Mouse (Mus musculus) liver, embryonic 11.5 days (tissue): Measurements from ENCODE around the gene Syngr2. TPM values are rescaled to one million over a fixed set of nuclear protein-coding genes. Genes with fewer than 3 reads are reported as not detected.

Source experiments
- ATAC-seq: fragments of 200-750 bp; cut with Nextera tagmentation; replicated peaks from 2 replicates; pipeline ENCODE4 v1.8.0; 2017; ENCODE audit warnings: moderate number of reproducible peaks, mild to moderate bottlenecking, moderate TSS enrichment, moderate library complexity; ENCODE audit not compliant: low FRiP score
- DNase-seq: peaks from one replicate; pipeline ENCODE4 v3.0.0-alpha.2; 2017; ENCODE audit warnings: low spot score
- H3K27ac ChIP-seq: fragments of 300-500 bp; sonication (generic); 2 replicates; pipeline ENCODE4 v1.5.1; 2014; ENCODE audit warnings: mild to moderate bottlenecking, low read depth, low read length, control low read depth
- H3K27me3 ChIP-seq: fragments of 300-500 bp; sonication (generic); replicated peaks from 2 replicates; pipeline ENCODE4 v1.6.1; 2014; ENCODE audit warnings: low read length, mixed read lengths; ENCODE audit not compliant: control insufficient read depth, insufficient read depth
- H3K36me3 ChIP-seq: fragments of 300-500 bp; sonication (generic); 2 replicates; pipeline ENCODE4 v1.6.1; 2014; ENCODE audit warnings: mild to moderate bottlenecking, low read length, moderate library complexity, mixed read lengths; ENCODE audit not compliant: control insufficient read depth, insufficient read depth
- H3K4me1 ChIP-seq: fragments of 300-500 bp; sonication (generic); replicated peaks from 2 replicates; pipeline ENCODE4 v1.6.1; 2014; ENCODE audit warnings: low read length, mixed read lengths; ENCODE audit not compliant: control insufficient read depth, insufficient read depth
- H3K4me2 ChIP-seq: fragments of 300-500 bp; sonication (generic); 2 replicates; pipeline ENCODE4 v1.6.1; 2014; ENCODE audit warnings: mild to moderate bottlenecking, control low read depth, moderate library complexity
- H3K4me3 ChIP-seq: fragments of 300-500 bp; sonication (generic); 2 replicates; pipeline ENCODE4 v1.5.1; 2014; ENCODE audit warnings: low read depth, low read length, control low read depth
- H3K9ac ChIP-seq: fragments of 300-500 bp; sonication (generic); 2 replicates; pipeline ENCODE4 v1.6.1; 2014; ENCODE audit warnings: low read depth, low read length, control low read depth
- H3K9me3 ChIP-seq: fragments of 300-500 bp; sonication (generic); 2 replicates; pipeline ENCODE4 v1.6.1; 2016; ENCODE audit warnings: low read length, inconsistent platforms, mixed read lengths; ENCODE audit not compliant: control insufficient read depth
- WGBS: fragments of 180-500 bp; shearing (Covaris S2); extraction: QIAGEN DNeasy Blood & Tissue Kit; methylation state at CpG from one replicate; pipeline ENCODE4 v1.1.7; 2014; 5-methylcytosine and 5-hydroxymethylcytosine counted together
- polyA plus RNA-seq: library from polyadenylated mRNA; unstranded; fragments of >200 nt; fragmentation: Nextera tagmentation; extraction: Ambion mirVana; gene quantifications from 2 replicates; pipeline ENCODE4 v1.2.1, GENCODE M21; 2014

The Syngr2 gene
- 92.1 and 99.4 TPM in 2 replicates for polyA plus RNA-seq

DNA sequence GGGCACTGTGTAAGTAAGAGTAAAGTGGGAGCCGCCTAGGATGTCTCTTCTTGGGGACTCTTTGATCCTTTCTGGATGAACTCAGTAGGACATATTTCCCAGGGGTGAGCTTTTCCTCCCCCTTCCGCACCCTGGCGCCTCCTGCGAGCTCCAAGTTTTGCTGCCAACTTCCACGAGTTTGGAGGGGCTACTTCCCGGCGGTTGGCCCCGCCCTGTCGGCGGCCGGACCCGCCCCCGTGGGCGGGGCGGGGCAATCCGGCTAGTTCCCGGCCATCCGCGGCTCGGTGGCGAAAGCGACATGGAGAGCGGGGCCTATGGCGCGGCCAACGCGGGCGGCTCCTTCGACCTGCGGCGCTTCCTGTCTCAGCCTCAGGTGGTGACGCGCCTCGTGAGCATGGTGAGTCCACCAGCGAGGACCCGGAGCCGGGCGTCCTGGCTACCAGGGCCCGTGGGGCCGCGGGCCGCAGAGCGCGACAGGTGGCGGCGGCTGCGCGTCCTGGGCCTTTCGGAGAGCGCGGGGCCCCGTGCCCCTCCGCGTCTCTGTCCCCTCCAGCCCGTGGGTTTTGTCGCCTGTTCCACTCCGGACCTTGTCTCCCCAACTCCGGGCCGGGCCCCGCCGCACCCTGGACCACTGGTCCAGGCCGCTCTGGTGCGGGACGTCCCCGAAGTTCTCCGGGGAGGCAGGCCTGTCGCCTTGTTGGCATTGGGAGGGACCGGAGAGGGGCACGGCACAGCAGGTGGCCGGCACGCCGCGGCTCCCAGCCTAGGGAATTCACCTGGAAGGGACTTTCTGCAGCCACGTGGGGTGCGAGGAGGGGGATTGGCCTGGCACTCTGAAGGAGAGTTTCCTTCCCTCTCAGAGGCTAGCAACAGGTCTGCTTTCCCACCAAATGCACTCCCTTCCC lies at the start of gene Syngr2, which contains the start of gene Gm20708:
Syngr2 (plus strand) TSS at position 262 of the 905 bp plus-strand sequence.
Gm20708 (plus strand) TSS at position 262 of the 905 bp plus-strand sequence.
- H3K36me3 ChIP-seq = peaks cover 25% of the 10 kb centered on the region
- H3K4me2 ChIP-seq = peak within 1 kb of the TSS; percentile 99
- H3K27me3 ChIP-seq = no peaks in the 10 kb centered on the region
- DNase-seq (peak; percentile 86), ATAC-seq (peak; percentile 75)
- H3K9ac ChIP-seq = peak within 1 kb of the TSS; percentile 98
- H3K4me3 ChIP-seq = peak within 1 kb of the TSS; percentile 98
- peak within 1 kb of the TSS; percentile 92 for H3K27ac ChIP-seq
- under 1% methylated on average over 75 of the region's 75 CpGs for WGBS
- H3K9me3 ChIP-seq = no peaks in the 10 kb centered on the region
- peaks cover 22% of the 10 kb centered on the region for H3K4me1 ChIP-seq

- ATAC-seq (no peak), DNase-seq (no peak)
- WGBS = 91% methylated on average over 26 of the region's 26 CpGs
- H3K27ac ChIP-seq = no peak overlapping the region
- no peaks in the 10 kb centered on the region for H3K9me3 ChIP-seq
- no peak overlapping the region for H3K4me2 ChIP-seq
- no peaks in the 10 kb centered on the region for H3K4me1 ChIP-seq
- no peaks in the 10 kb centered on the region for H3K27me3 ChIP-seq
- no peak overlapping the region for H3K9ac ChIP-seq
- peaks cover 43% of the 10 kb centered on the region for H3K36me3 ChIP-seq
- no peak overlapping the region for H3K4me3 ChIP-seq
These were observed 48.9 kb upstream of the Syngr2 start for GRCm38 (mm10) chr11:117760374-117761119.

DNA sequence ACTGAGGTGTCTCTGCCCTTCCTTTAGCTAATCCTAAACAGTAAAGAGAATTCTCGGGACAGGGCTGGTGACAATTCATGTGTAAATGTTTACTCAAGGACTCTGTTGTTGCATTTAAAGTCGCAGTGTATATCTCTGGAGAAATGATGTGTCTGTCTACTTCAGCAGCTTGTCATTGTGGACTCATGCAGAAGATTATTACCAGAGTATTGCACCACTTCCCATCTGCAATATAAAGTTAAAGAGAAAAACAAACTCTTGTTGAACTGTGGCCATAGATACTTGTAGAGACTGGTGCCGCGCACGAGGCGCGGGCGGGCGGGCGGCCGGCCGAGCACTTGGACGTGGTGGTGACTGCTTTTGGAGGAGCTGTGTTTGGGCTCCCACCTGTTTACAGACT lies 47.7 kb upstream of the Syngr2 start:
- Histone ChIP-seq H3K4me3 (no peak overlapping the region), H3K4me2 (no peak overlapping the region), H3K9ac (no peak overlapping the region), H3K36me3 (peaks cover 43% of the 10 kb centered on the region), H3K4me1 (no peaks in the 10 kb centered on the region), H3K9me3 (no peaks in the 10 kb centered on the region), H3K27ac (no peak overlapping the region), H3K27me3 (no peaks in the 10 kb centered on the region)
- 90% methylated on average over 13 of the region's 13 CpGs for WGBS
- no peak for ATAC-seq
- DNase-seq = no peak

DNA sequence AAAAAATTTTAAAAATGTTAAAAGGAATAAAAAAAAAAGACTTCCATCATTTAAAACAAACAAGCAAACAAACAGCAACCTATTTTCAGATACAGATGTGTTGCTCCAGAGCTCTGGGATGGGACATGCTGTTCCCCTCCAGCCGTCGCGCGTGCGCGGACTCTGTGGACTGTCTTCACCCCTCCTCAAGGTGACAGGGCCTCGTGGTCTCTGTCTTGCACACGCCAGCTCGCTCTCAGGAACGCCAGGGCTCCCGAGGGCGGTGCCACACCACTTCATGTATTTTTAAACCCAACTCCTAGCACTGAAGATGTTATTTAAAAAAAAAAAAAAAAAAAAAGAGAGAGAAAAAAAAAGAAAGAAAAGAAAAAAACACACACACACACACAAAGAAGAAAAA lies 47.2 kb upstream of the Syngr2 start:
- Histone ChIP-seq H3K9ac (no peak overlapping the region), H3K36me3 (peaks cover 44% of the 10 kb centered on the region), H3K27me3 (no peaks in the 10 kb centered on the region), H3K4me1 (no peaks in the 10 kb centered on the region), H3K9me3 (no peaks in the 10 kb centered on the region), H3K27ac (no peak overlapping the region), H3K4me3 (no peak overlapping the region), H3K4me2 (no peak overlapping the region)
- ATAC-seq (no peak), DNase-seq (no peak)
- WGBS = 86% methylated on average over 12 of the region's 12 CpGs

DNA sequence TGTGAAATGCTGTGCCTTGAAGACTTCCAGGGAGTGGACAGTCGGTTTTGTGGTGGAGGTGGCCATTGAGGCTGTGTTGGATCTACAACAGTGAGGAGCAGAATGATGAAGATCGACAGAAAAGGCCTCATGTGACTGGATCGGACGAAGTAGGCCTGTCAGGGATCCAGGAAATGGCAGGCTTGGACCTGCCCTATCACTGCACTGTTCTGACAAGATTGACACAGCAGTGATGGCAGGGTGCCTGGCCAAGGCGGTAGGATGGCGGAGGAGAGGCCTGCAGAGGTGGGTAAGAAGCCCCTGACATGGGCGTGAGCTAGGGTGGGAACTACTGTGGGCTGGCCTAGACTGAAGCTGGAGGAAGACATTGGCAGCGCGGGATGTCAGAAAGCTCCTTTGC lies 45.1 kb upstream of the Syngr2 start:
- no peak for ATAC-seq
- Histone ChIP-seq H3K36me3 (peaks cover 35% of the 10 kb centered on the region), H3K27me3 (no peaks in the 10 kb centered on the region), H3K9me3 (no peaks in the 10 kb centered on the region), H3K4me1 (no peaks in the 10 kb centered on the region), H3K4me3 (no peak overlapping the region), H3K27ac (no peak overlapping the region), H3K9ac (no peak overlapping the region), H3K4me2 (no peak overlapping the region)
- 88% methylated on average over 9 of the region's 9 CpGs for WGBS
- no peak for DNase-seq

DNA sequence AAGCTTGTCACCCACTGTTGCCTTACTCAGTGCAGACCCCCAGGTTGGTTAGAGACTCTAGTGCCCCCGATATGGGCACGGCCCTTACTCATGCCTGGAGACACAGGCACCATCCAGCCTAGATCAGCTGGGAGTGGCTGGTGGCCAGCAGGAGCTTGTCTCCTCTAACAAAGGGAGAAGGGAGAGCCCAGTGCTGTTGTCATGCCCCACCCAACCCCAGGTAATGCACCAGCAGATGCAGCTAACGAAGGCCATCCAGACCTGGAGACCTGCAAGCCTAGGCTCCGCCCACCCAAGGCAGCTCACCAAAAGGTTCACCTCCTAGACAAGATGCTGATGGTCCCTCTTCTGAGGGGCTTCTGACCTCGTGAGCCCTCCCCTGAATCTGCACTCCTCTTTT lies 44.1 kb upstream of the Syngr2 start:
- ATAC-seq (no peak), DNase-seq (no peak)
- H3K4me1 ChIP-seq = no peaks in the 10 kb centered on the region
- H3K4me2 ChIP-seq = no peak overlapping the region
- no peak overlapping the region for H3K9ac ChIP-seq
- no peaks in the 10 kb centered on the region for H3K27me3 ChIP-seq
- no peaks in the 10 kb centered on the region for H3K9me3 ChIP-seq
- peaks cover 26% of the 10 kb centered on the region for H3K36me3 ChIP-seq
- WGBS = 83% methylated on average over 5 of the region's 5 CpGs
- H3K27ac ChIP-seq = no peak overlapping the region
- H3K4me3 ChIP-seq = no peak overlapping the region

DNA sequence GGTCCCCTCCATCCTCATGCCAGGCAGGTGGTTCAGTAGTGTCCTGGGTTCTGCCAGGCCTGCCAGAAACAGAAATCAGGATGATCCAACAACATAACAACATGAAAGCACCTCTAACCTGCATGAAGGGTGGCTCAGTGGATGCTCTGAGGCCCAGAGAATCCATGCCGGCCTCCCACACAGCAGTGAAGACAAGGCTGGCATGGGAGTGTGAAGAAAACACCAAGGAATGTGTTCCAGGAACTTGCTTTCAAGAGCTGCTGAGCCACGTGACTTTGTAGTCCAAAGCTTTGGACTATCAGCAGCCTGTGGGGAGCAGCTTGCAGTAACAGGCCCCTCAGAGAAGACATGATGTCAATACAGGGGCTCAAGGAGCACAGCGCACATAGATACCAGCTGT lies 43.2 kb upstream of the Syngr2 start:
- Histone ChIP-seq H3K27ac (no peak overlapping the region), H3K27me3 (no peaks in the 10 kb centered on the region), H3K9me3 (no peaks in the 10 kb centered on the region), H3K9ac (no peak overlapping the region), H3K4me1 (no peaks in the 10 kb centered on the region), H3K36me3 (peaks cover 21% of the 10 kb centered on the region), H3K4me3 (no peak overlapping the region), H3K4me2 (no peak overlapping the region)
- whole genome bisulfite sequencing = 89% methylated on average over 3 of the region's 3 CpGs
- DNase-seq (no peak), ATAC-seq (no peak)

DNA sequence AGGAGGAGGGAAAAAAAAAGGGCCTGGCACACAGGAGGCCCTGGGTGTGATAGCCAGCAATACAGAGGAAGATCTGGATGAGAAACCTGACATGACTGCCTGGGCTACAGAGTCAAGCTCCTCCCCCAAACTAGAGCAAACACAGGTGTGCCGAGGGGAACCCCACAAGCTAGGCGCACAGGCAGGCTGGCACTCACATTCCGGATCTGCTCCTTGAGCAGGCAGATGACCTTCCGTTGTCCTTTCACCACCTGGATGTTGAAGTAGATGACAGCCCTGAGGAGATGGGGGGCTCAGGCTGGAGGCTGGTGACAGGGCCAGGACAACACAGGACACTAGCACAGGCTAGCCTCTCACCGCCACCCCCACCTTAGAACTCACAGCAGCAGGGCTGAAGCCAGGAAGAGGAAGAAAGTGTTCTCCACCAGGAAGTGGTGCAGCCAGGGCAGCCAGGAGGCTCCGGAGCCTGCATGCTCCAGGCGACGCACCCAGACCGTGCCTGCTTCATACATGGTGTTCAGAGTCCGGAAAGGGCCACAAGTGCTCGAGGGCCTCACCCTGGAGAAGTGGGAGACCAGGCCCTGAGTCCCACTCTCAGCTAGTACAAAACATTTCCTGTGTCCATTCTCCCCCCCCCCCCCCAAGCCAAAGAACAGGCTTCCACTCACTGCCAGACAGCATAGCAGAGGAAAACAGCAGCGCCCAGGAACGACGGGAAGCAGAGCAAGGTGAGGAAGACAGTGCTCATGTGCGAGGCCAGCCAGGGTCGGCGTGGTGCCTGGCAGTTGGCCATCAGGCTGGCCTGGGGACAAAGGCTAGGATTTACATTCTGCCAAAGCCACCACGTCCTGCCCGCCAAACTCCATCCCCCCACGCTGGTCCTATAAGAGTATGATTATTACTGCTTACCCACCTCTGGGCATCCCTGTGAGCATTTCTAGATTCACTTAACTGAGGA lies 40.5 kb upstream of the Syngr2 start:
- H3K9ac ChIP-seq = no peak overlapping the region
- H3K4me2 ChIP-seq = no peak overlapping the region
- no peak overlapping the region for H3K27ac ChIP-seq
- no peaks in the 10 kb centered on the region for H3K9me3 ChIP-seq
- no peaks in the 10 kb centered on the region for H3K27me3 ChIP-seq
- WGBS = 85% methylated on average over 20 of the region's 20 CpGs
- no peaks in the 10 kb centered on the region for H3K4me1 ChIP-seq
- peaks cover 36% of the 10 kb centered on the region for H3K36me3 ChIP-seq
- H3K4me3 ChIP-seq = no peak overlapping the region
- DNase-seq (no peak), ATAC-seq (no peak)
